In genomic region chr17:28208314-28208612, GRCm38 (mm10) we compare ENCODE assay signal across 8 mouse cellular contexts. TPM values are rescaled to one million over a fixed set of nuclear protein-coding genes. Genes with fewer than 3 reads are reported as not detected.
DNase-seq lines count a peak whose midpoint lies in the region; ATAC-seq and TF ChIP-seq lines count a peak whose summit lies in the region.

No protein-coding gene starts in this region.

- peaks cover 13% of the 10 kb centered on the region for H3K36me3 ChIP-seq in embryonic facial prominence, embryonic 12.5 days
- no peaks in the 10 kb centered on the region for H3K36me3 ChIP-seq in limb, embryonic 11.5 days (ENCODE audit: control insufficient read depth, insufficient read depth, low read length)
- no peaks in the 10 kb centered on the region for H3K36me3 ChIP-seq in myocyte (ENCODE audit: control insufficient read depth, insufficient read depth)

- H3K9me3 ChIP-seq in embryonic facial prominence, embryonic 12.5 days: no peaks in the 10 kb centered on the region
- H3K9me3 ChIP-seq in limb, embryonic 11.5 days (ENCODE audit: control insufficient read depth, low read length): no peaks in the 10 kb centered on the region

- TF ChIP-seq CTCF in left cerebral cortex, adult 2 months (IDR thresholded peaks at IDR 0.05): no peak

- H3K9ac ChIP-seq in embryonic facial prominence, embryonic 12.5 days: peak overlapping the region; percentile 58
- peak overlapping the region; percentile 56 for H3K9ac ChIP-seq in limb, embryonic 11.5 days (ENCODE audit: low read length)

- no peak overlapping the region for H3ac ChIP-seq in myocyte (ENCODE audit: control insufficient read depth, insufficient read length)

- peak overlapping the region; percentile 44 for H3K4me3 ChIP-seq in left cerebral cortex, adult 2 months
- peak overlapping the region; percentile 31 for H3K4me3 ChIP-seq in embryonic facial prominence, embryonic 12.5 days
- peak overlapping the region; percentile 25; the same call in 1 of the 2 replicates for H3K4me3 ChIP-seq in limb, embryonic 11.5 days (ENCODE audit: low read depth, low read length)
- peak overlapping the region; percentile 8 for H3K4me3 ChIP-seq in myocyte

- no peak overlapping the region for H3K27ac ChIP-seq in left cerebral cortex, adult 2 months
- peak overlapping the region; percentile 88; the same call in 1 of the 2 replicates for H3K27ac ChIP-seq in embryonic facial prominence, embryonic 12.5 days
- no peak overlapping the region for H3K27ac ChIP-seq in limb, embryonic 11.5 days (replicated peaks; ENCODE audit: low read depth, low read length)

- intact Hi-C loops in left cerebral cortex, adult 2 months (cut with DNase I): no loop called here
- intact Hi-C loops in left cerebral cortex, postnatal 10 days (cut with DNase I): no loop called here

- H3K27me3 ChIP-seq in embryonic facial prominence, embryonic 12.5 days: no peaks in the 10 kb centered on the region
- H3K27me3 ChIP-seq in limb, embryonic 11.5 days (ENCODE audit: control insufficient read depth, insufficient read depth, low read length): no peaks in the 10 kb centered on the region
- no peaks in the 10 kb centered on the region for H3K27me3 ChIP-seq in myocyte (ENCODE audit: control insufficient read depth, insufficient read depth, insufficient read length)

- ATAC-seq in embryonic facial prominence, embryonic 12.5 days (ENCODE audit: insufficient number of reproducible peaks, insufficient read depth, low FRiP score, low TSS enrichment): no peak
- ATAC-seq in limb, embryonic 11.5 days (ENCODE audit: insufficient number of reproducible peaks, low FRiP score, low TSS enrichment, low read depth): no peak

- peak overlapping the region; percentile 61 for H3K4me2 ChIP-seq in embryonic facial prominence, embryonic 12.5 days (replicated peaks)
- H3K4me2 ChIP-seq in limb, embryonic 11.5 days (ENCODE audit: low read depth, severe bottlenecking): peak overlapping the region; percentile 51
- H3K4me2 ChIP-seq in myocyte (ENCODE audit: low read depth): peak overlapping the region; percentile 67

- H3K4me1 ChIP-seq in embryonic facial prominence, embryonic 12.5 days: peaks cover 18% of the 10 kb centered on the region
- peaks cover 16% of the 10 kb centered on the region for H3K4me1 ChIP-seq in limb, embryonic 11.5 days (ENCODE audit: control insufficient read depth, insufficient read depth, low read length)

- no peak for DNase-seq in left cerebral cortex, adult 2 months (ENCODE audit: extremely low spot score in 1 of 2, low spot score in 2 of 2)
- no peak for DNase-seq in left cerebral cortex, adult 8-10 months (ENCODE audit: low spot score in 2 of 2)
- no peak for DNase-seq in limb, embryonic 11.5 days (ENCODE audit: low spot score)
- DNase-seq in left cerebral cortex, postnatal 10 days (ENCODE audit: extremely low spot score in 1 of 2, low spot score in 2 of 2): no peak
- DNase-seq in cerebellum, adult 11 months: no peak
- DNase-seq in ovary, postnatal 14 days (ENCODE audit: low spot score): no peak

- WGBS in embryonic facial prominence, embryonic 12.5 days: 68% methylated on average over 8 of the region's 8 CpGs
- WGBS in limb, embryonic 11.5 days: 78% methylated on average over 8 of the region's 8 CpGs

- no peaks in the 10 kb centered on the region for H3K79me2 ChIP-seq in myocyte (ENCODE audit: control insufficient read depth, insufficient read depth)

- TF ChIP-seq POLR2A in myocyte (IDR thresholded peaks at IDR 0.05; ENCODE audit: insufficient read length, low read depth): no peak

TF ChIP-seq in myocyte, 11 proteins besides CTCF, POLR2A, EP300 and RAD21:
- TF ChIP-seq POLR2AphosphoS2 (IDR thresholded peaks at IDR 0.05; ENCODE audit: insufficient read length, low read depth) (no peak), SRF (IDR thresholded peaks at IDR 0.05; ENCODE audit: control insufficient read depth, insufficient read length, low read depth) (no peak), MYOD1 (IDR thresholded peaks at IDR 0.05; ENCODE audit: control insufficient read depth in 1 of 3, insufficient read length in 2 of 3, low read depth in 2 of 3) (no peak), MYOG (IDR thresholded peaks at IDR 0.05; ENCODE audit: control insufficient read depth in 1 of 3, insufficient read depth in 1 of 3, insufficient read length in 2 of 3, low read depth in 2 of 3) (no peak), MAX (IDR thresholded peaks at IDR 0.05; ENCODE audit: low read depth) (no peak), TCF12 (IDR thresholded peaks at IDR 0.05; ENCODE audit: insufficient read depth, poor library complexity, severe bottlenecking) (no peak), REST (IDR thresholded peaks at IDR 0.05; ENCODE audit: insufficient read depth, insufficient read length) (no peak), CEBPB (IDR thresholded peaks at IDR 0.05; ENCODE audit: insufficient read depth, poor library complexity, severe bottlenecking) (no peak), USF1 (IDR thresholded peaks at IDR 0.05; ENCODE audit: low read depth) (no peak), TCF3 (IDR thresholded peaks at IDR 0.05; ENCODE audit: insufficient read length, low read depth) (no peak), E2F4 (IDR thresholded peaks at IDR 0.05; ENCODE audit: insufficient read depth) (no peak)

RNA-seq across cellular contexts. Expression of gene Def6, which starts 0.7 kb away (rescaled TPM):
- 1 to 10 TPM; 2.1 to 3.1 TPM for total RNA-seq in left cerebral cortex, adult 2 months (2021)
- total RNA-seq in left cerebral cortex, adult 8-10 months (2022): 1 to 10 TPM; 2.8 to 5.5 (median 3.7) TPM
- 9.0 and 9.2 TPM in 2 replicates for polyA plus RNA-seq in embryonic facial prominence, embryonic 12.5 days (2016; fragmentation: Nextera tagmentation; extraction: Ambion mirVana)
- 4.5 and 5.6 TPM in 2 replicates for polyA plus RNA-seq in limb, embryonic 11.5 days (2014; fragmentation: Nextera tagmentation; extraction: Ambion mirVana)
- 3.4 TPM for polyA plus RNA-seq in myocyte (2012; fragmentation: generic; extraction: Trizol)
- 1 to 10 TPM; 4.9 to 5.4 TPM for total RNA-seq in left cerebral cortex, postnatal 10 days (2021)

RNA-seq across cellular contexts. Expression of gene Ppard, which starts 24.2 kb away (rescaled TPM):
- total RNA-seq in left cerebral cortex, adult 2 months (2021): 10 to 100 TPM; 28.8 to 29.2 TPM
- total RNA-seq in left cerebral cortex, adult 8-10 months (2022): 10 to 100 TPM; 26.4 to 28.8 (median 27.1) TPM
- polyA plus RNA-seq in embryonic facial prominence, embryonic 12.5 days (2016; fragmentation: Nextera tagmentation; extraction: Ambion mirVana): 2.5 and 3.2 TPM in 2 replicates
- 2.3 and 2.7 TPM in 2 replicates for polyA plus RNA-seq in limb, embryonic 11.5 days (2014; fragmentation: Nextera tagmentation; extraction: Ambion mirVana)
- 32.6 TPM for polyA plus RNA-seq in myocyte (2012; fragmentation: generic; extraction: Trizol)
- 10 to 100 TPM; 19.4 to 23.8 TPM for total RNA-seq in left cerebral cortex, postnatal 10 days (2021)

RNA-seq across cellular contexts. Expression of gene Zfp523, which starts 31.3 kb away (rescaled TPM):
- 100 to 1,000 TPM; 107 to 130 TPM for total RNA-seq in left cerebral cortex, adult 2 months (2021)
- 100 to 1,000 TPM in 3 of 4 experiments, 10 to 100 TPM in 1; 97.7 to 106 (median 102) TPM for total RNA-seq in left cerebral cortex, adult 8-10 months (2022)
- 51.9 and 52.8 TPM in 2 replicates for polyA plus RNA-seq in embryonic facial prominence, embryonic 12.5 days (2016; fragmentation: Nextera tagmentation; extraction: Ambion mirVana)
- polyA plus RNA-seq in limb, embryonic 11.5 days (2014; fragmentation: Nextera tagmentation; extraction: Ambion mirVana): 34.0 and 35.4 TPM in 2 replicates
- 32.8 TPM for polyA plus RNA-seq in myocyte (2012; fragmentation: generic; extraction: Trizol)
- 10 to 100 TPM; 87.3 to 95.6 TPM for total RNA-seq in left cerebral cortex, postnatal 10 days (2021)
